Mouse (Mus musculus) lung, adult 2 months (tissue): Measurements from ENCODE around the gene Atl3.

Experiments used
- CTCF ChIP-seq: fragments of 200-500 bp; IDR thresholded peaks from 2 replicates; pipeline ENCODE4 v1.5.1; 2011; ENCODE audit warnings: mild to moderate bottlenecking, low read length, control low read depth; ENCODE audit not compliant: insufficient read depth
- POLR2A ChIP-seq: fragments of 200-500 bp; IDR thresholded peaks from 2 replicates; pipeline ENCODE4 v1.6.1; 2011; ENCODE audit warnings: low read depth, mild to moderate bottlenecking, control low read depth, low read length, borderline replicate concordance; ENCODE audit errors: extremely low read depth

DNA sequence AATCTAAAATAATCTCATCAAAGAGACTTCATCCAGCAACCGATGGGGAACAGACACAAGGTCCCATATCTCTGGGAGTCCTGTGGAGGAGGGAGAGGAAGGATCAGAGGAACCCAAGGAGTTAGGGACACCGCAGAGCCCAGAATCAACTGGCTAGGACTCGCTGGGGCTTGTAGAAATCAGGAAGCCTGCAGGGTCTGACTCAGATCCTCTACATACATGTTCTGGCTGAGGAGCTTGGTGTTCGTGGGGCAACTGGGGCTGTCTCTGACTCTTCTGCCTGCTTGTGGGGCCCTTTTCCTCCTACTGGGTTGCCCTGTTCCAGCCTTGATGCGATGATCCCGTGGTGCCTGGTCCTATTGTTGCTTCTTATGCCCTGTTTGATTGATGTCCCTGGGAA is 1.9 kb upstream of the Atl3 start:
- no peak for TF ChIP-seq CTCF
- no peak for TF ChIP-seq POLR2A
